Mouse (Mus musculus) effector memory CD4-positive, alpha-beta T cell, adult 5 months (primary cell): ENCODE measurements around the gene Hsf5. TPM values are rescaled to one million over a fixed set of nuclear protein-coding genes. Genes with fewer than 3 reads are reported as not detected.

ENCODE experiments used
- polyA plus RNA-seq: library from polyadenylated mRNA; unstranded; fragments of 100-300 nt; shearing (Covaris generic); gene quantifications from one replicate; pipeline ENCODE4 v1.2.1, GENCODE M21; 2017

Hsf5 gene
- polyA plus RNA-seq, result not detected

GRCm38 (mm10) chr11:87616790-87617474 is at the start of gene Hsf5:
Gene Hsf5, plus strand, starts transcription at chr11:87617164.

DNA sequence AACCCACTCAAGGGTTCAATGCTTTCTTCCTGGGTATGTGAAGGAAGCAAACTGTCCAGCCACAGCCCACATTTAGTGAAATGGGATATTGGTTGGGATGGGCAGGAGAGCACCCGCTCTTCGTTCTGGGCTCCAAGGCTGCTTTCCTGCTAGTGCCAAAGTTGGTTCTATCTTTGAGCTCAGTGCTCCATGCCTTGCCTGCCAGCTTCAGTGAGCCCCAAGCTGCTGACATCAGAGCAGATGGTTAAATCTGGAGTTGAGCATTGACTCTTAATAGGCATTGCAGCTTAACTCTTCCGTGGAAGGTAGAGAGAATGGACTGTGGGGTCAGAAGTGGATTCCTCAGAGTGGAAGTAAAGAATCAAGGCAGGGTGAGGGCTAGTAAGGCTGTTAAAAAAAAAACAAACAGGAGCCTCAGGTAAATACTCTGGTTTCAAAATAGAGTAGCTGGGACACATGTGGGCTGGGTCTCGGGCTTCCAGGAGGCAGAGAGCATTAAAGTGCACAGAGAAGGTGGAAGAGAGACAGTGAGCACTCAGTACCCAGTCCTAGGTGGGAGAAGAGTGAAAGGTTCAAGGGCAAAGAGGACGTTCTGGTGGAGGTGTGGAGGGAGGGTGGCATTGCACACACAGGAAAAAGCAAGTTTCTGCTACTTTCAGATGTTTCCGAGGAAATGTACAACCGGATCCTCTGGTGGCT is 48.6 kb upstream of the Hsf5 start, which contains the start of gene Sept4:
TSS of gene Sept4 (plus strand) at position 649 of the 699 bp plus-strand sequence.

GRCm38 (mm10) chr11:87591526-87592353 is 25.2 kb upstream of the Hsf5 start, which contains the start of gene Mtmr4:
Gene Mtmr4, plus strand, starts transcription at chr11:87592162.

DNA sequence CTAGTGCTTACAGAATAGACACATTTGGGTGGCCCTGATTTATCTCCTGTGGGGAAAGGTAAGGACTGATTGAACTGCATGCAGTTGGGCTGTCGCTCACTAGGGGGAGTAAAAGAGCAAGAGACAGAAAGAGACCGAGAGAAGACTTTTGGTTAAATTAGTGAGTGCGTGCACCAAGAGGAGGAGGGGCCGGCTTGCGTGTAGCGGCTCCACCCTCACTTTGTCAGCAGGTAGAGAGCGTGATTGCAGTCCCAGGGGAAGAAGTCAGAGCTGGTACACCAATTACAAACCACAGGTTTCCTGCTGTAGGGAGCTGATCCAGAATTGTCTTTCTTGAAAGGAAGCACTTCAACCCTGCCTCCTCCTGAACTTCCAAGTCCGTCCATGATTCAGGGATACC is 45.4 kb downstream of the Hsf5 start, which contains the start of gene Rnf43:
TSS of gene Rnf43 (plus strand) at position 316 of the 400 bp plus-strand sequence.

Other genes starting within 250 kb of the Hsf5 start
- gene Rad51c, start 212.2 kb upstream of the Hsf5 start, polyA plus RNA-seq, result 1.6 TPM
- gene Tex14, start 212.1 kb upstream of the Hsf5 start, polyA plus RNA-seq, result 0.41 TPM
- gene Gm11492, start 50.5 kb upstream of the Hsf5 start, polyA plus RNA-seq, result not detected
- 2.2 TPM for gene Sept4, start 48.3 kb upstream of the Hsf5 start, polyA plus RNA-seq
- gene Mtmr4, start 25.0 kb upstream of the Hsf5 start, polyA plus RNA-seq, result 16.5 TPM
- gene Rnf43, start 45.6 kb downstream of the Hsf5 start, polyA plus RNA-seq, result 8.0 TPM
- 418 TPM for gene Supt4a, start 120.4 kb downstream of the Hsf5 start, polyA plus RNA-seq
- 2.2 TPM for gene Tspoap1, start 143.4 kb downstream of the Hsf5 start, polyA plus RNA-seq
- gene Mpo, start 176.4 kb downstream of the Hsf5 start, polyA plus RNA-seq, result not detected
- not detected for gene Lpo, start 211.1 kb downstream of the Hsf5 start, polyA plus RNA-seq
- gene Mks1, start 236.1 kb downstream of the Hsf5 start, polyA plus RNA-seq, result 15.5 TPM